Mouse (Mus musculus) midbrain, embryonic 16.5 days (tissue): Measurements from ENCODE around the gene Dhrs1. TPM values are rescaled to one million over a fixed set of nuclear protein-coding genes. Genes with fewer than 3 reads are reported as not detected.

Experiments used
- ATAC-seq: fragments of 200-750 bp; cut with Nextera tagmentation; 2 replicates; pipeline ENCODE4 v1.8.0; 2017; ENCODE audit warnings: moderate TSS enrichment
- H3K27ac ChIP-seq: fragments of 300-500 bp; sonication (generic); 2 replicates; pipeline ENCODE4 v1.5.1; 2014; ENCODE audit warnings: mild to moderate bottlenecking, low read length, mixed read lengths
- H3K27me3 ChIP-seq: fragments of 300-500 bp; sonication (generic); 2 replicates; pipeline ENCODE4 v1.6.1; 2014; ENCODE audit warnings: low read depth, low read length, mixed read lengths; ENCODE audit not compliant: control insufficient read depth, insufficient read depth
- H3K36me3 ChIP-seq: fragments of 300-500 bp; sonication (generic); 2 replicates; pipeline ENCODE4 v1.6.1; 2014; ENCODE audit warnings: mild to moderate bottlenecking, low read length, moderate library complexity, mixed read lengths; ENCODE audit not compliant: control insufficient read depth, insufficient read depth
- H3K4me1 ChIP-seq: fragments of 300-500 bp; sonication (generic); 2 replicates; pipeline ENCODE4 v1.6.1; 2014; ENCODE audit warnings: mild to moderate bottlenecking, low read length, mixed read lengths; ENCODE audit not compliant: control insufficient read depth, insufficient read depth
- H3K4me2 ChIP-seq: fragments of 300-500 bp; sonication (generic); 2 replicates; pipeline ENCODE4 v1.6.1; 2014; ENCODE audit warnings: mild to moderate bottlenecking, low read length, mixed read lengths
- H3K4me3 ChIP-seq: fragments of 300-500 bp; sonication (generic); 2 replicates; pipeline ENCODE4 v1.5.1; 2014; ENCODE audit warnings: low read depth, mild to moderate bottlenecking, low read length, moderate library complexity, mixed read lengths
- H3K9ac ChIP-seq: fragments of 300-500 bp; sonication (generic); 2 replicates; pipeline ENCODE4 v1.6.1; 2014; ENCODE audit warnings: low read depth, low read length, mixed read lengths
- H3K9me3 ChIP-seq: fragments of 300-500 bp; sonication (generic); replicated peaks from 2 replicates; pipeline ENCODE4 v1.6.1; 2014; ENCODE audit warnings: mild to moderate bottlenecking, low read length, mixed read lengths; ENCODE audit not compliant: control insufficient read depth, poor library complexity, severe bottlenecking
- WGBS: fragments of 180-500 bp; shearing (Covaris S2); extraction: QIAGEN DNeasy Blood & Tissue Kit; methylation state at CpG from one replicate; pipeline ENCODE4 v1.1.7; 2014; 5-methylcytosine and 5-hydroxymethylcytosine counted together
- polyA plus RNA-seq: library from polyadenylated mRNA; unstranded; fragments of >200 nt; fragmentation: Nextera tagmentation; extraction: Ambion mirVana; gene quantifications from 2 replicates; pipeline ENCODE4 v1.2.1, GENCODE M21; 2015

Dhrs1 gene
- polyA plus RNA-seq, 1 experiment from 2014 or later = 72.3 TPM

- no peaks in the 10 kb centered on the region for H3K36me3 ChIP-seq
- H3K27me3 ChIP-seq = no peaks in the 10 kb centered on the region
- H3K9me3 ChIP-seq = no peaks in the 10 kb centered on the region
- H3K4me1 ChIP-seq = no peaks in the 10 kb centered on the region
- peak; percentile 73 for ATAC-seq
- H3K4me3 ChIP-seq = no peak overlapping the region
- H3K9ac ChIP-seq = no peak overlapping the region
- no peak overlapping the region for H3K4me2 ChIP-seq
- no peak overlapping the region for H3K27ac ChIP-seq
- WGBS = 73% methylated on average over 7 of the region's 7 CpGs
Measured at GRCm38 (mm10) chr14:55730531-55731032, 14.9 kb downstream of the Dhrs1 start.

- no peaks in the 10 kb centered on the region for H3K36me3 ChIP-seq
- no peak; the same call in 1 of the 2 replicates for ATAC-seq
- H3K4me1 ChIP-seq = no peaks in the 10 kb centered on the region
- no peaks in the 10 kb centered on the region for H3K9me3 ChIP-seq
- no peaks in the 10 kb centered on the region for H3K27me3 ChIP-seq
- 71% methylated on average over 7 of the region's 7 CpGs for WGBS
- no peak overlapping the region for H3K4me2 ChIP-seq
- H3K9ac ChIP-seq = no peak overlapping the region
- no peak overlapping the region for H3K4me3 ChIP-seq
- H3K27ac ChIP-seq = no peak overlapping the region
Measured at GRCm38 (mm10) chr14:55730116-55730515, 15.4 kb downstream of the Dhrs1 start.

- no peaks in the 10 kb centered on the region for H3K4me1 ChIP-seq
- no peaks in the 10 kb centered on the region for H3K27me3 ChIP-seq
- no peak overlapping the region for H3K4me3 ChIP-seq
- H3K4me2 ChIP-seq = no peak overlapping the region
- ATAC-seq = no peak
- no peak overlapping the region for H3K27ac ChIP-seq
- H3K9me3 ChIP-seq = no peaks in the 10 kb centered on the region
- 69% methylated on average over 8 of the region's 8 CpGs for WGBS
- no peaks in the 10 kb centered on the region for H3K36me3 ChIP-seq
- H3K9ac ChIP-seq = no peak overlapping the region
Measured at GRCm38 (mm10) chr14:55727889-55728685, 17.4 kb downstream of the Dhrs1 start.

- peaks cover 7% of the 10 kb centered on the region for H3K4me1 ChIP-seq
- no peaks in the 10 kb centered on the region for H3K36me3 ChIP-seq
- no peaks in the 10 kb centered on the region for H3K9me3 ChIP-seq
- no peak overlapping the region for H3K9ac ChIP-seq
- ATAC-seq = no peak
- no peaks in the 10 kb centered on the region for H3K27me3 ChIP-seq
- H3K4me3 ChIP-seq = no peak overlapping the region
- H3K4me2 ChIP-seq = no peak overlapping the region
- H3K27ac ChIP-seq = no peak overlapping the region
Measured at GRCm38 (mm10) chr14:55726261-55726660, 19.2 kb downstream of the Dhrs1 start.

GRCm38 (mm10) chr14:55724411-55724871 is 21.0 kb downstream of the Dhrs1 start:
- peaks cover 5% of the 10 kb centered on the region; the same call in 1 of the 2 replicates for H3K36me3 ChIP-seq
- H3K27me3 ChIP-seq = no peaks in the 10 kb centered on the region
- no peak for ATAC-seq
- H3K4me3 ChIP-seq = no peak overlapping the region
- peaks cover 14% of the 10 kb centered on the region for H3K4me1 ChIP-seq
- H3K27ac ChIP-seq = no peak overlapping the region
- no peak overlapping the region for H3K4me2 ChIP-seq
- no peak overlapping the region for H3K9ac ChIP-seq
- H3K9me3 ChIP-seq = no peaks in the 10 kb centered on the region
- WGBS = 70% methylated on average over 8 of the region's 8 CpGs

GRCm38 (mm10) chr14:55723433-55723832 is 22.1 kb downstream of the Dhrs1 start:
- no peaks in the 10 kb centered on the region for H3K27me3 ChIP-seq
- H3K9me3 ChIP-seq = no peaks in the 10 kb centered on the region
- H3K4me3 ChIP-seq = no peak overlapping the region
- H3K4me2 ChIP-seq = no peak overlapping the region
- peaks cover 6% of the 10 kb centered on the region; the same call in 1 of the 2 replicates for H3K36me3 ChIP-seq
- no peak overlapping the region for H3K9ac ChIP-seq
- no peak for ATAC-seq
- H3K27ac ChIP-seq = no peak overlapping the region
- peaks cover 14% of the 10 kb centered on the region for H3K4me1 ChIP-seq
- WGBS = 96% methylated on average over 7 of the region's 7 CpGs

- peak overlapping the region; percentile 75 for H3K9ac ChIP-seq
- H3K36me3 ChIP-seq = peaks cover 10% of the 10 kb centered on the region; the same call in 1 of the 2 replicates
- ATAC-seq = no peak
- H3K9me3 ChIP-seq = no peaks in the 10 kb centered on the region
- peak overlapping the region; percentile 69 for H3K4me3 ChIP-seq
- H3K27me3 ChIP-seq = no peaks in the 10 kb centered on the region
- peaks cover 14% of the 10 kb centered on the region for H3K4me1 ChIP-seq
- WGBS = 45% methylated on average over 8 of the region's 8 CpGs
- H3K4me2 ChIP-seq = peak overlapping the region; percentile 79
- H3K27ac ChIP-seq = peak overlapping the region; percentile 82
Measured at GRCm38 (mm10) chr14:55722438-55722945, 23.0 kb downstream of the Dhrs1 start.

GRCm38 (mm10) chr14:55721700-55722437 is 23.6 kb downstream of the Dhrs1 start, which contains the start of gene Rabggta:
Gene Rabggta (minus strand): TSS chr14:55722263.
- peaks cover 14% of the 10 kb centered on the region for H3K4me1 ChIP-seq
- H3K27me3 ChIP-seq = no peaks in the 10 kb centered on the region
- ATAC-seq = peak; percentile 97
- peak within 1 kb of the TSS; percentile 69 for H3K4me3 ChIP-seq
- peak within 1 kb of the TSS; percentile 82 for H3K27ac ChIP-seq
- under 1% methylated on average over 46 of the region's 50 CpGs for WGBS
- H3K36me3 ChIP-seq = peaks cover 15% of the 10 kb centered on the region; the same call in 1 of the 2 replicates
- peak within 1 kb of the TSS; percentile 75 for H3K9ac ChIP-seq
- peak within 1 kb of the TSS; percentile 79 for H3K4me2 ChIP-seq
- H3K9me3 ChIP-seq = no peaks in the 10 kb centered on the region
